Mouse (Mus musculus): ENCODE measurements at regions not wholly inside any gene's neighbourhood (a gene's known extent, or its start where the extent isn't known, plus 50 kb on each side); places are given as distances from the start of the nearest gene placed in this dataset.
"Not testable (repeated sequence)": the region's sequence is repeated elsewhere in the genome, so short reads cannot be mapped to it uniquely, and the experiment has no call there.

DNA sequence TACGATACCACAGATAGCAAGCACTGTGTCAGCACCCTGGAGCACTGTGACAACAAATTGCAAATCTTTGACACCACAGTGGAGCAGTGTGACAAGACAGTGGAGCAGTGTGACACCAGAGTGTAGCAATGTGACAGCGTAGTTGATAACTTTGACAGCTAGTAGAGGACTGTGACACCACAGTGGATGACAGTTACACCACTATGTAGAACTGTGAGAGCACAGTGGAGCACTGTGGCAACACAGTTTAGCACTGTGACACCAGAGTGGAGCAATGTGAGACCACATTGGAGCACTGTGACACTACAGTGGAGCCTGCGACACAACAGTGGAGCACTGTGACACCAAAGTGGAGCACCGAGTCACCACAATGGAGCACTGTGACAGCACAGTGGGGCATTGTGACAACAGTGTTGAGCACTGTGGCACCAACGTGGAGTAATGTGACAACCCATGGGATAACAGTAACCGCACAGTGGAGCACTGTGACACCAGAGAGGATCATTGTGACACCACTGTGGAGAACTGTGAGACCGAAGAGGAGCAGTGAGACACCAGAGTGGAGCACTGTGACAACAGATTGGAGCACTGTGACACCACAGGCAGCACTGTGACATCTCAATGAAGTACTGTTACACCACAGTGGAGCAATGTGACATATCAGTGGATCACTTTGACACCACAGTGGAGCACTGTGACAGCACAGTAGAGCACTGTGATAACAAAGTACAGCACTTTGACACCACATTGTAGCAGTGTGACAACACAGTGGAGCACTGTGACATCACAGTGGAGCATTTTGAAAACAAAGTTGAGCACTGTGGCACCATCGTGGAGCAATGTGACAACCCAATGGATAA is 83.7 kb upstream of the Vmn1r2 start:
- Histone ChIP-seq H3K9ac (no peak overlapping the region), H3K9me3 (peaks cover 18% of the 10 kb centered on the region), H3K27ac (no peak overlapping the region), H3K4me1 (replicated peaks) (no peaks in the 10 kb centered on the region), H3K4me2 (replicated peaks) (no peak overlapping the region), H3K4me3 (replicated peaks) (no peak overlapping the region), H3K27me3 (replicated peaks) (no peaks in the 10 kb centered on the region), H3K36me3 (no peaks in the 10 kb centered on the region)
- 52% methylated on average over 8 of the region's 8 CpGs for WGBS
- ATAC-seq: peak; percentile 55

DNA sequence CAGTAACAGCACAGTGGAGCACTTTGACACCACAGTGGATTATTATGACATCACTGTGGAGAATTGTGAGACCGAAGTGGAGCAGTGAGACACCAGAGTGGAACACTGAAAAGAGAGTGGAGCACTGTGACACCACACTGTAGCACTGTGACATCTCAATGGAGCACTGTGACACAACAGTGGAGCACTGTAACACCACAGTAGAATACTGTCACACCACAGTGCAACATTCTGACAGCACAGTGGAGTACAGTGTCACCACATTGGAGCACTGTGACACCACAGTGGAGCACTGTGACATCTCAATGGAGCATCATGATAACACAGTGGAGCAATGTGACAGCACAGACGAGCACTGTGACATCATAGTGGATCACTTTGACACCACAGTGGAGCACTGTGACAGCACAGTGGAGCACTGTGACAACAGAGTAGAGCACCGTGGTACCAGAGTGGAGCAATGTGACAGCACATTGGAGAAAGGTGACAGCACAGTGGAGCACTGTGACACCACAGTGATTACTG is 83.0 kb upstream of the Vmn1r2 start:
- Histone ChIP-seq H3K4me2 (replicated peaks) (no peak overlapping the region), H3K4me3 (replicated peaks) (no peak overlapping the region), H3K36me3 (no peaks in the 10 kb centered on the region), H3K27ac (no peak overlapping the region), H3K4me1 (replicated peaks) (no peaks in the 10 kb centered on the region), H3K9me3 (peaks cover 18% of the 10 kb centered on the region), H3K27me3 (replicated peaks) (no peaks in the 10 kb centered on the region), H3K9ac (no peak overlapping the region)
- ATAC-seq: peak; percentile 11; the same call in 1 of the 2 replicates
- 63% methylated on average over 3 of the region's 3 CpGs for WGBS

DNA sequence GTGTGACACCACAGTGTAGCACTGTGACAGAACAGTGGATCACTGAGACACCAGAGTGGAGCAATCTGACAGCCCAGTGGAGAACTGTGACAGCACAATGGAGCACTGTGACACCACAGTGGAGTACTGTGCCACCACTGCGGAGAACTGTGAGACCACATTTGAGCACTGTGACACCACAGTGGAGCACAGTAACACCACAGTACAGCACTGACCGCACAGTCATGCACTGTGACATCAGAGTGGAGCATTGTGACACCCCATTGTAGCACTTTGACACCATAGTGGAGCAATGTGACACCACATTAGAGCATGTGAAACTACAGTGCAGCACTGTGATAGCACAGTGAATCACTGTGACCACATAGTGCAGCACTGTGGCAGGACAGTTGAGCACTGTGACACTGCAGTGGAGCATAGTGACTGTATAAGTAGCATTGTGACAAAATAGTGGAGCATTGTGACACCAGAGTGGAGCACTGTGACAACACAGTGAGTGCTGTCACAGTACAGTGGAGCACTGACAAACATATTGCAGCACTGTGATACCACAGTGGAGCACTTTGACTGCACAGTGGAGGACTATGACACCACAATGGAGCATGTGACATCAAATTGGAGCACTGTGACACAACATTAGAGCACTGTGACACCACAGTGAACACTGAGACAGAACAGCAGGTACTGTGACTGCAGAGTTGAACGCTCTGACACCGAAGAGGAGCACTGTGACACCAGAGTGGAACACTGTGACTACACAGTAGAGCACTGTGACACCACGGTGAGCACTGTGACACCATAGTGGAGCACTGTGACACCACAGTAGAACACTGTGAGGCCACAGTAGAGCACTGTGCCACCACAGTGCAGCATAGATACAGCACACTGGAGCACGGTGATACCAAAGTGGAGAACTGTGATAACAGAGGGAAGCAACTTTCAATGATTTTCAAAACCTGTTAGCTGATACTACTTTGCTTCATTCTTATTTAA is 81.4 kb upstream of the Vmn1r2 start:
- H3K4me2 ChIP-seq (replicated peaks): no peak overlapping the region

DNA sequence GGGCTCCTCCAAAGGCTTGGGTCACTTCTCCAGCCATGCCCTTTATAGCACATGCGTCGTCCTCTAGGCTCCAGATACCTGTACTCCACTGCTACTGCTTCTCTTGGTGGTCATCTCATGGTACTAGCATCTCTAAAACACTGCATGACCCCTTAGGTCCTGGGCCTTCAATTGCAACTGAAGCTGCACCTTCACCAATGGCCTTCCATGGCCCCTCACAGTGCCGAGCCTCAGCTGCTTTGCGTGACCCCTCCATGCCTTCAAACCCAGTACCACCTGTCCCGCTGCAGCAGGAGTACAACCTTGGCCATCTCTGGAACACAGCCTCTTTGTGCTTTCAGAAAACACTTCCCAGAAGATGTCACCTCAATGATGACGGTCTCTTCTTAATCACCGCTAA is 79.5 kb upstream of the Vmn1r2 start:
- not testable (repeated sequence) for H3K4me2 ChIP-seq (replicated peaks); H3K9ac ChIP-seq; H3K27me3 ChIP-seq (replicated peaks); H3K9me3 ChIP-seq; H3K4me3 ChIP-seq (replicated peaks); ATAC-seq; H3K4me1 ChIP-seq (replicated peaks); H3K27ac ChIP-seq; H3K36me3 ChIP-seq
- 77% methylated on average over 7 of the region's 7 CpGs for WGBS

More for the DNA sequence above, 81.4 kb upstream of the Vmn1r2 start:
- no peak overlapping the region for H3K27ac ChIP-seq
- ATAC-seq: peak; percentile 9; the same call in 1 of the 2 replicates
- WGBS: 54% methylated on average over 6 of the region's 6 CpGs
- peaks cover 10% of the 10 kb centered on the region; the same call in 1 of the 2 replicates for H3K9me3 ChIP-seq
- H3K9ac ChIP-seq: no peak overlapping the region
- no peak overlapping the region for H3K4me3 ChIP-seq (replicated peaks)
- H3K4me1 ChIP-seq (replicated peaks): no peaks in the 10 kb centered on the region
- H3K27me3 ChIP-seq (replicated peaks): no peaks in the 10 kb centered on the region
- no peaks in the 10 kb centered on the region for H3K36me3 ChIP-seq

DNA sequence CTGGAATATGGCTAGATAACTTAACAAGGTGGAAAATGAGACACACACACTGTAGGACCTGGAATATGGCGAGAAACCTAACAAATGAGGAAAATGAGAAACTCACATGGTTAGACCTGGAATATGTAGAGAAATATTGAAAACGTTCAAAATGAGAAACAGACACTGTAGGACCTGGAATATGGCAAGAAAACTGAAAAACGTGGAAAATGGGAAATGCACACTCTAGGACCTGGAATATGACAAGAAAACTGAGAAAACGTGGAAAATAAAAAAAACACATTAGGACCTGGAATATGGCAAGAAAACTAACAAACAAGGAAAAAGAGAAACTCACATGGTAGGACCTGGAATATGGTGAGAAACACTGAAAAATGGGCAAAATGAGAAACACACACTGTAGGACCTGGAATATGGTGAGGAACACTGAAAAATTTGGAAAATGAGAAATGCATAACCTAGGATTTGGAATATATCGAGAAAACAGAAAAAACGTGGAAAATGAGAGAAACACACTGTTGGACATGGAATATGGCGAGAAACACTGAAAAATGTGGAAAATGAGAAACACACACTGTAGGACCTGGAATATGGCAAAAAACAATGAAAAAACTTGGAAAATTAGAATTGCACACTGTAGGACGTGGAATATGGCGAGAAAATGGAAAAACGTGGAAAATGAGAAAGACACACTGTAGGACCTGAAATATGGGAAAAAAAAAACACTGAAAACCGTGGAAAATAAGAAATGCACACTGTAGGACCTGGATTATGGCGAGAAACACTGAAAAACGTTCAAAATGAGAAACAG is 77.3 kb upstream of the Vmn1r2 start:
- Histone ChIP-seq H3K9ac (no peak overlapping the region), H3K4me2 (replicated peaks) (no peak overlapping the region), H3K27ac (no peak overlapping the region), H3K4me3 (replicated peaks) (no peak overlapping the region), H3K4me1 (replicated peaks) (no peaks in the 10 kb centered on the region), H3K27me3 (replicated peaks) (no peaks in the 10 kb centered on the region), H3K9me3 (0 out of 2 replicates have a peak, but pooled peaks cover 4% of the 10 kb centered on the region), H3K36me3 (no peaks in the 10 kb centered on the region)
- WGBS: 60% methylated on average over 13 of the region's 13 CpGs
- peak; percentile 68 for ATAC-seq

DNA sequence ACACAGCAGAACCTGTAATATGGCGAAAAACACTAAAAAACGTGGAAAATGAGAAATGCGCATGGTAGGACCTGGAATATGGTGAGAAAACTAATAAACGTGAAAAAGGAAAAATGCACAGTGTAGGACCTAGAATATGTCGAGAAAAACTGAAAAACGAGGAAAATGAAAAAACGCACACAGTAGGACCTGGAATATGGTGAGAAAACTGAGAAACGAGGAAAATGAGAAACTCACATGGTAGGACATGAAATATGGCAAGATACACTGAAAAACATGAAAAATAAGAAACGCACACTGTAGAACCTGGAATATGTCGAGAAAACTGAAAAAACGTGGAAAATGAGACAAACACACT is 76.8 kb upstream of the Vmn1r2 start:
- Histone ChIP-seq H3K9me3 (0 out of 2 replicates have a peak, but pooled peaks cover 4% of the 10 kb centered on the region), H3K27ac (no peak overlapping the region), H3K4me2 (replicated peaks) (no peak overlapping the region), H3K4me1 (replicated peaks) (no peaks in the 10 kb centered on the region), H3K27me3 (replicated peaks) (no peaks in the 10 kb centered on the region), H3K36me3 (no peaks in the 10 kb centered on the region), H3K9ac (no peak overlapping the region), H3K4me3 (replicated peaks) (no peak overlapping the region)
- no peak for ATAC-seq
- 73% methylated on average over 11 of the region's 11 CpGs for WGBS

DNA sequence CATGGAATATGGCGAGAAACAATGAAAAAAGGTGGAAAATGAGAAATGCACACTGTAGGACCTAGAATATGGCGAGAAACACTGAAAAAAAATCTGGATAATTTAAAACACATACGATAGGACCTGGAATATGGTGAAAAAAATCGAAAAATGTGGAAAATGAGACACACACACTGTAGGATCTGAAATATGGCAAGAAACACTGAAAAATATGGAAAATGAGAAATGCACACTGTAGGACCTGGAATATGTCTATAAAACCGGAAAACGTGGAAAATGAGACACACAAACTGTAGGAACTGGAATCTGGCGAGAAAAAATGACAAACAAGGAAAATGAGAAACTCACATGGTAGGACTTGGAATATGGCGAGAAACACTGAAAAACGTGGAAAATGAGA is 76.4 kb upstream of the Vmn1r2 start:
- H3K9me3 ChIP-seq: 0 out of 2 replicates have a peak, but pooled peaks cover under 1% of the 10 kb centered on the region
- WGBS: 73% methylated on average over 9 of the region's 9 CpGs
- H3K27me3 ChIP-seq (replicated peaks): no peaks in the 10 kb centered on the region
- no peak overlapping the region for H3K4me2 ChIP-seq (replicated peaks)
- no peaks in the 10 kb centered on the region for H3K36me3 ChIP-seq
- ATAC-seq: peak; percentile 61; the same call in 1 of the 2 replicates
- H3K4me1 ChIP-seq (replicated peaks): no peaks in the 10 kb centered on the region
- H3K9ac ChIP-seq: no peak overlapping the region
- H3K27ac ChIP-seq: no peak overlapping the region
- no peak overlapping the region for H3K4me3 ChIP-seq (replicated peaks)
